Mouse (Mus musculus): ENCODE data around the gene Slc5a6. TPM values are rescaled to one million over a fixed set of nuclear protein-coding genes. Genes with fewer than 3 reads are reported as not detected.
"Not testable (repeated sequence)": the region's sequence is repeated elsewhere in the genome, so short reads cannot be mapped to it uniquely, and the experiment has no call there.

Gene Slc5a6
- polyA plus RNA-seq, 1 experiment from 2014 or later, result 14.7 TPM

- H3K27me3 ChIP-seq (ENCODE audit: insufficient read depth, low read length), result no peaks in the 10 kb centered on the region
- WGBS, result 91% methylated on average over 3 of the region's 3 CpGs
- H3K27ac ChIP-seq (ENCODE audit: low read length), result no peak overlapping the region
- no peaks in the 10 kb centered on the region for H3K9me3 ChIP-seq (ENCODE audit: low read length)
- no peak overlapping the region for H3K4me2 ChIP-seq (replicated peaks; ENCODE audit: low read depth, low read length)
- no peak overlapping the region for H3K4me3 ChIP-seq (ENCODE audit: low read length)
- no peak overlapping the region for H3K9ac ChIP-seq (replicated peaks; ENCODE audit: low read length)
- ATAC-seq (ENCODE audit: low FRiP score, low TSS enrichment), result no peak
- no peaks in the 10 kb centered on the region for H3K4me1 ChIP-seq (ENCODE audit: insufficient read depth, low read length)
- peaks cover 77% of the 10 kb centered on the region for H3K36me3 ChIP-seq (ENCODE audit: insufficient read depth, low read length)
Observed at GRCm38 (mm10) chr5:31069810-31070209, 21.1 kb upstream of the Slc5a6 start.

- Histone ChIP-seq H3K4me3 (ENCODE audit: low read length) (peak overlapping the region; percentile 68), H3K27me3 (ENCODE audit: insufficient read depth, low read length) (no peaks in the 10 kb centered on the region), H3K36me3 (ENCODE audit: insufficient read depth, low read length) (peaks cover 34% of the 10 kb centered on the region), H3K9ac (replicated peaks; ENCODE audit: low read length) (peak overlapping the region; percentile 81), H3K9me3 (ENCODE audit: low read length) (no peaks in the 10 kb centered on the region), H3K27ac (ENCODE audit: low read length) (peak overlapping the region; percentile 67), H3K4me2 (replicated peaks; ENCODE audit: low read depth, low read length) (peak overlapping the region; percentile 83), H3K4me1 (ENCODE audit: insufficient read depth, low read length) (peaks cover 17% of the 10 kb centered on the region)
- ATAC-seq (ENCODE audit: low FRiP score, low TSS enrichment), result no peak; the same call in 1 of the 2 replicates
- WGBS, result 14% methylated on average over 19 of the region's 19 CpGs
Observed at GRCm38 (mm10) chr5:31055216-31056140, 6.8 kb upstream of the Slc5a6 start.

GRCm38 (mm10) chr5:31054261-31055215, 5.8 kb upstream of the Slc5a6 start, which contains the start of gene Cad:
Cad (plus strand) TSS chr5:31054780.
- ATAC-seq (ENCODE audit: low FRiP score, low TSS enrichment), result peak; percentile 98
- WGBS, result under 1% methylated on average over 62 of the region's 64 CpGs
- H3K27me3 ChIP-seq (ENCODE audit: insufficient read depth, low read length), result no peaks in the 10 kb centered on the region
- peak within 1 kb of the TSS; percentile 68 for H3K4me3 ChIP-seq (ENCODE audit: low read length)
- H3K9me3 ChIP-seq (ENCODE audit: low read length), result no peaks in the 10 kb centered on the region
- H3K27ac ChIP-seq (ENCODE audit: low read length), result peak within 1 kb of the TSS; percentile 70
- peaks cover 22% of the 10 kb centered on the region for H3K4me1 ChIP-seq (ENCODE audit: insufficient read depth, low read length)
- peak within 1 kb of the TSS; percentile 83 for H3K4me2 ChIP-seq (replicated peaks; ENCODE audit: low read depth, low read length)
- H3K36me3 ChIP-seq (ENCODE audit: insufficient read depth, low read length), result peaks cover 26% of the 10 kb centered on the region
- peak within 1 kb of the TSS; percentile 81 for H3K9ac ChIP-seq (replicated peaks; ENCODE audit: low read length)

- not testable (repeated sequence) for ATAC-seq (ENCODE audit: low FRiP score, low TSS enrichment); H3K9me3 ChIP-seq (ENCODE audit: low read length); H3K27me3 ChIP-seq (ENCODE audit: insufficient read depth, low read length)
- H3K4me1 ChIP-seq (ENCODE audit: insufficient read depth, low read length), result peaks cover 22% of the 10 kb centered on the region
- WGBS, result 63% methylated on average over 4 of the region's 4 CpGs
- H3K9ac ChIP-seq (replicated peaks; ENCODE audit: low read length), result peak overlapping the region; percentile 66; the same call in 1 of the 2 replicates
- H3K36me3 ChIP-seq (ENCODE audit: insufficient read depth, low read length), result peaks cover 18% of the 10 kb centered on the region
- peak overlapping the region; percentile 70; the same call in 1 of the 2 replicates for H3K27ac ChIP-seq (ENCODE audit: low read length)
- peak overlapping the region; percentile 68; the same call in 1 of the 2 replicates for H3K4me3 ChIP-seq (ENCODE audit: low read length)
- peak overlapping the region; percentile 83 for H3K4me2 ChIP-seq (replicated peaks; ENCODE audit: low read depth, low read length)
Observed at GRCm38 (mm10) chr5:31053728-31054127, 5.0 kb upstream of the Slc5a6 start.

GRCm38 (mm10) chr5:31050427-31050826, 1.7 kb upstream of the Slc5a6 start:
- Histone ChIP-seq H3K27ac (ENCODE audit: low read length) (no peak overlapping the region), H3K4me1 (ENCODE audit: insufficient read depth, low read length) (peaks cover 22% of the 10 kb centered on the region), H3K36me3 (ENCODE audit: insufficient read depth, low read length) (peaks cover 8% of the 10 kb centered on the region; the same call in 1 of the 2 replicates), H3K9ac (replicated peaks; ENCODE audit: low read length) (no peak overlapping the region), H3K4me2 (replicated peaks; ENCODE audit: low read depth, low read length) (no peak overlapping the region), H3K4me3 (ENCODE audit: low read length) (no peak overlapping the region), H3K9me3 (ENCODE audit: low read length) (no peaks in the 10 kb centered on the region), H3K27me3 (ENCODE audit: insufficient read depth, low read length) (no peaks in the 10 kb centered on the region)
- no peak for ATAC-seq (ENCODE audit: low FRiP score, low TSS enrichment)

- Histone ChIP-seq H3K36me3 (ENCODE audit: insufficient read depth, low read length) (peaks cover 15% of the 10 kb centered on the region), H3K9ac (replicated peaks; ENCODE audit: low read length) (peak within 1 kb of the TSS; percentile 95), H3K4me3 (ENCODE audit: low read length) (peak within 1 kb of the TSS; percentile 83), H3K9me3 (ENCODE audit: low read length) (no peaks in the 10 kb centered on the region), H3K4me2 (replicated peaks; ENCODE audit: low read depth, low read length) (peak within 1 kb of the TSS; percentile 87), H3K27ac (ENCODE audit: low read length) (peak within 1 kb of the TSS; percentile 99), H3K4me1 (ENCODE audit: insufficient read depth, low read length) (peaks cover 12% of the 10 kb centered on the region; the same call in 1 of the 2 replicates), H3K27me3 (ENCODE audit: insufficient read depth, low read length) (no peaks in the 10 kb centered on the region)
- WGBS, result under 1% methylated on average over 72 of the region's 73 CpGs
- peak; percentile 99 for ATAC-seq (ENCODE audit: low FRiP score, low TSS enrichment)
Observed at GRCm38 (mm10) chr5:31047848-31048762, 619 bp downstream of the Slc5a6 start, which contains the start of gene Atraid. Atraid (plus strand) TSS chr5:31048312.

- no peak for ATAC-seq (ENCODE audit: low FRiP score, low TSS enrichment)
- no peak overlapping the region for H3K27ac ChIP-seq (ENCODE audit: low read length)
- H3K9me3 ChIP-seq (ENCODE audit: low read length), result no peaks in the 10 kb centered on the region
- H3K4me2 ChIP-seq (replicated peaks; ENCODE audit: low read depth, low read length), result peak overlapping the region; percentile 87
- no peaks in the 10 kb centered on the region for H3K27me3 ChIP-seq (ENCODE audit: insufficient read depth, low read length)
- WGBS, result 66% methylated on average over 5 of the region's 5 CpGs
- peak overlapping the region; percentile 95; the same call in 1 of the 2 replicates for H3K9ac ChIP-seq (replicated peaks; ENCODE audit: low read length)
- H3K4me1 ChIP-seq (ENCODE audit: insufficient read depth, low read length), result peaks cover 12% of the 10 kb centered on the region; the same call in 1 of the 2 replicates
- peaks cover 9% of the 10 kb centered on the region; the same call in 1 of the 2 replicates for H3K36me3 ChIP-seq (ENCODE audit: insufficient read depth, low read length)
- H3K4me3 ChIP-seq (ENCODE audit: low read length), result peak overlapping the region; percentile 83
Observed at GRCm38 (mm10) chr5:31047074-31047473, 1.6 kb downstream of the Slc5a6 start.

- Histone ChIP-seq H3K27ac (ENCODE audit: low read length) (no peak overlapping the region), H3K36me3 (ENCODE audit: insufficient read depth, low read length) (peaks cover 9% of the 10 kb centered on the region; the same call in 1 of the 2 replicates), H3K27me3 (ENCODE audit: insufficient read depth, low read length) (no peaks in the 10 kb centered on the region), H3K4me2 (replicated peaks; ENCODE audit: low read depth, low read length) (no peak overlapping the region), H3K4me1 (ENCODE audit: insufficient read depth, low read length) (peaks cover 12% of the 10 kb centered on the region; the same call in 1 of the 2 replicates), H3K9ac (replicated peaks; ENCODE audit: low read length) (no peak overlapping the region), H3K4me3 (ENCODE audit: low read length) (no peak overlapping the region), H3K9me3 (ENCODE audit: low read length) (no peaks in the 10 kb centered on the region)
- ATAC-seq (ENCODE audit: low FRiP score, low TSS enrichment), result no peak
- 94% methylated on average over 6 of the region's 6 CpGs for WGBS
Observed at GRCm38 (mm10) chr5:31046416-31046815, 2.3 kb downstream of the Slc5a6 start.

Measured in kidney, embryonic 16.5 days (tissue).